ENCODE assay signal across 8 mouse cellular contexts in genomic region chr15:80134450-80134847, GRCm38 (mm10). TPM values are rescaled to one million over a fixed set of nuclear protein-coding genes. Genes with fewer than 3 reads are reported as not detected.
DNase-seq lines count a peak whose midpoint lies in the region; ATAC-seq and TF ChIP-seq lines count a peak whose summit lies in the region.

No protein-coding gene starts in this region.

- peaks cover 13% of the 10 kb centered on the region for H3K4me1 ChIP-seq in embryonic fibroblast, embryonic 13.5 days (ENCODE audit: control insufficient read depth, insufficient read depth, low read length)
- H3K4me1 ChIP-seq in hindbrain, postnatal 0 days (ENCODE audit: insufficient read depth, low read length), result peaks cover 15% of the 10 kb centered on the region
- peaks cover 13% of the 10 kb centered on the region for H3K4me1 ChIP-seq in midbrain, embryonic 11.5 days (ENCODE audit: control insufficient read depth, insufficient read depth, low read length)

- no peak for TF ChIP-seq POLR2A in embryonic fibroblast, embryonic 13.5 days (IDR thresholded peaks at IDR 0.05; ENCODE audit: low read depth, low read length)

- H3K4me3 ChIP-seq in embryonic fibroblast, embryonic 13.5 days (ENCODE audit: insufficient read depth, low read length), result peak overlapping the region; percentile 69
- H3K4me3 ChIP-seq in hindbrain, postnatal 0 days (ENCODE audit: low read length), result peak overlapping the region; percentile 75
- H3K4me3 ChIP-seq in midbrain, embryonic 11.5 days (ENCODE audit: low read depth, low read length), result peak overlapping the region; percentile 77

- peak; percentile 35 for DNase-seq in kidney, adult 11 months
- DNase-seq in kidney, postnatal 14 days, result no peak
- DNase-seq in hindbrain, postnatal 0 days (ENCODE audit: low spot score), result no peak
- no peak for DNase-seq in midbrain, embryonic 11.5 days (ENCODE audit: low spot score, missing footprints)
- no peak for DNase-seq in c-Kit-positive CD71-positive TER-119-positive erythroid progenitor cells, embryonic 14.5 days (ENCODE audit: low spot score)
- no peak for DNase-seq in spleen, adult 12 weeks (ENCODE audit: low spot score)
- DNase-seq in frontal cortex, postnatal 36 days (ENCODE audit: low spot score in 2 of 2), result no peak

- peak overlapping the region; percentile 71 for H3K4me2 ChIP-seq in hindbrain, postnatal 0 days (ENCODE audit: low read depth, low read length)
- peak overlapping the region; percentile 92 for H3K4me2 ChIP-seq in midbrain, embryonic 11.5 days

- H3K27ac ChIP-seq in embryonic fibroblast, embryonic 13.5 days (ENCODE audit: insufficient read depth, low read length), result no peak overlapping the region
- H3K27ac ChIP-seq in hindbrain, postnatal 0 days, result peak overlapping the region; percentile 99
- peak overlapping the region; percentile 99 for H3K27ac ChIP-seq in midbrain, embryonic 11.5 days (ENCODE audit: low read depth, low read length)

- no peaks in the 10 kb centered on the region for H3K36me3 ChIP-seq in hindbrain, postnatal 0 days (ENCODE audit: insufficient read depth, low read length)
- H3K36me3 ChIP-seq in midbrain, embryonic 11.5 days (ENCODE audit: control insufficient read depth, insufficient read depth, low read length), result no peaks in the 10 kb centered on the region

- TF ChIP-seq CTCF in embryonic fibroblast, embryonic 13.5 days (IDR thresholded peaks at IDR 0.05; ENCODE audit: borderline replicate concordance, insufficient read depth, low read length), result no peak
- TF ChIP-seq CTCF in hindbrain, postnatal 0 days (IDR thresholded peaks at IDR 0.05; ENCODE audit: low read depth), result no peak

- no peak for ATAC-seq in hindbrain, postnatal 0 days
- ATAC-seq in midbrain, embryonic 11.5 days (ENCODE audit: low FRiP score), result no peak

- no peaks in the 10 kb centered on the region for H3K27me3 ChIP-seq in hindbrain, postnatal 0 days (ENCODE audit: insufficient read depth, low read length)
- H3K27me3 ChIP-seq in midbrain, embryonic 11.5 days (ENCODE audit: control insufficient read depth, insufficient read depth, low read length), result no peaks in the 10 kb centered on the region

- H3K9ac ChIP-seq in hindbrain, postnatal 0 days (replicated peaks; ENCODE audit: low read length), result peak overlapping the region; percentile 79
- peak overlapping the region; percentile 96 for H3K9ac ChIP-seq in midbrain, embryonic 11.5 days (ENCODE audit: low read length)

- H3K9me3 ChIP-seq in hindbrain, postnatal 0 days (ENCODE audit: low read length), result no peaks in the 10 kb centered on the region
- H3K9me3 ChIP-seq in midbrain, embryonic 11.5 days (ENCODE audit: control insufficient read depth, low read length), result no peaks in the 10 kb centered on the region

- WGBS in hindbrain, postnatal 0 days, result 49% methylated on average over 9 of the region's 9 CpGs
- 64% methylated on average over 9 of the region's 9 CpGs for WGBS in midbrain, embryonic 11.5 days

RNA-seq across cellular contexts. Expression of gene Tab1, which starts 1.5 kb away (rescaled TPM):
- 11.0 and 12.2 TPM in 2 replicates for polyA plus RNA-seq in embryonic fibroblast, embryonic 13.5 days (2011; ENCODE audit: insufficient read length, low read depth, missing spikeins)
- total RNA-seq in hindbrain, postnatal 0 days (2014; rRNA removed), result 55.0 and 58.6 TPM in 2 replicates
- 26.5 and 27.9 TPM in 2 replicates for polyA plus RNA-seq in hindbrain, postnatal 0 days (2015; fragmentation: Nextera tagmentation; extraction: Ambion mirVana)
- 24.9 and 29.4 TPM in 2 replicates for polyA plus RNA-seq in midbrain, embryonic 11.5 days (2014; fragmentation: Nextera tagmentation; extraction: Ambion mirVana)

RNA-seq across cellular contexts. Expression of gene Mgat3, which starts 39.1 kb away (rescaled TPM):
- polyA plus RNA-seq in embryonic fibroblast, embryonic 13.5 days (2011; ENCODE audit: insufficient read length, low read depth, missing spikeins), result 12.4 and 12.6 TPM in 2 replicates
- total RNA-seq in hindbrain, postnatal 0 days (2014; rRNA removed), result 99.6 and 106 TPM in 2 replicates
- polyA plus RNA-seq in hindbrain, postnatal 0 days (2015; fragmentation: Nextera tagmentation; extraction: Ambion mirVana), result 13.2 and 13.5 TPM in 2 replicates
- polyA plus RNA-seq in midbrain, embryonic 11.5 days (2014; fragmentation: Nextera tagmentation; extraction: Ambion mirVana), result 8.0 and 10.7 TPM in 2 replicates

RNA-seq across cellular contexts. Expression of gene Rpl3, which starts 42.8 kb away (rescaled TPM):
- 1,636 and 1,653 TPM in 2 replicates for polyA plus RNA-seq in embryonic fibroblast, embryonic 13.5 days (2011; ENCODE audit: insufficient read length, low read depth, missing spikeins)
- total RNA-seq in hindbrain, postnatal 0 days (2014; rRNA removed), result 599 and 600 TPM in 2 replicates
- 527 and 544 TPM in 2 replicates for polyA plus RNA-seq in hindbrain, postnatal 0 days (2015; fragmentation: Nextera tagmentation; extraction: Ambion mirVana)
- 1,032 and 1,053 TPM in 2 replicates for polyA plus RNA-seq in midbrain, embryonic 11.5 days (2014; fragmentation: Nextera tagmentation; extraction: Ambion mirVana)

RNA-seq across cellular contexts. Expression of gene Syngr1, which starts 43.3 kb away (rescaled TPM):
- 0.95 and 1.1 TPM in 2 replicates for polyA plus RNA-seq in embryonic fibroblast, embryonic 13.5 days (2011; ENCODE audit: insufficient read length, low read depth, missing spikeins)
- 155 and 157 TPM in 2 replicates for total RNA-seq in hindbrain, postnatal 0 days (2014; rRNA removed)
- polyA plus RNA-seq in hindbrain, postnatal 0 days (2015; fragmentation: Nextera tagmentation; extraction: Ambion mirVana), result 73.4 and 78.6 TPM in 2 replicates
- polyA plus RNA-seq in midbrain, embryonic 11.5 days (2014; fragmentation: Nextera tagmentation; extraction: Ambion mirVana), result 6.2 and 7.4 TPM in 2 replicates
